Mouse (Mus musculus) MEL (cell line): ENCODE results near the gene Evc2.

ENCODE experiments used
- CHD1 ChIP-seq: IDR thresholded peaks from 2 replicates; pipeline ENCODE4 v1.6.1; 2012; ENCODE audit warnings: low read depth, mild to moderate bottlenecking, inconsistent platforms, low read length, improper control_type of control experiment
- CTCF ChIP-seq, 3 experiments: IDR thresholded peaks in 2 of 3; conservative IDR thresholded peaks in 1 of 3; 2 replicates each; pipeline ENCODE4 v1.5.1; 2011 to 2012; ENCODE audit warnings: low read length in 3 of 3, low read depth in 2 of 3, mild to moderate bottlenecking in 2 of 3, improper control_type of control experiment in 1 of 3, inconsistent platforms in 1 of 3, mixed read lengths in 1 of 3, moderate library complexity in 1 of 3; ENCODE audit not compliant: control insufficient read depth in 1 of 3, insufficient read depth in 1 of 3, poor library complexity in 1 of 3, severe bottlenecking in 1 of 3
- GATA1 ChIP-seq: IDR thresholded peaks from 2 replicates; pipeline ENCODE4 v1.6.1; 2011; ENCODE audit warnings: low read depth, low read length, improper control_type of control experiment
- MYC ChIP-seq: IDR thresholded peaks from 2 replicates; pipeline ENCODE4 v1.6.1; 2011; ENCODE audit warnings: low read depth, mild to moderate bottlenecking, low read length, improper control_type of control experiment, moderate library complexity
- POLR2A ChIP-seq, 2 experiments: IDR thresholded peaks; 2 replicates each; pipeline ENCODE4 v1.6.1; 2011 to 2012; ENCODE audit warnings: low read length in 2 of 2, mild to moderate bottlenecking in 2 of 2, control low read depth in 1 of 2, improper control_type of control experiment in 1 of 2, low read depth in 1 of 2, moderate library complexity in 1 of 2; ENCODE audit not compliant: control insufficient read depth in 1 of 2, insufficient read depth in 1 of 2, poor library complexity in 1 of 2
- RCOR1 ChIP-seq: IDR thresholded peaks from 2 replicates; pipeline ENCODE4 v1.6.1; 2012; ENCODE audit warnings: low read depth, mild to moderate bottlenecking, inconsistent platforms, low read length, improper control_type of control experiment
- SMC3 ChIP-seq: IDR thresholded peaks from 2 replicates; pipeline ENCODE4 v1.6.1; 2011; ENCODE audit warnings: low read depth, low read length, improper control_type of control experiment
- TAL1 ChIP-seq: IDR thresholded peaks from 2 replicates; pipeline ENCODE4 v1.6.1; 2012; ENCODE audit warnings: mild to moderate bottlenecking, inconsistent platforms, low read length, moderate library complexity, mixed read lengths
- ZNF384 ChIP-seq: IDR thresholded peaks from 2 replicates; pipeline ENCODE4 v1.6.1; 2012; ENCODE audit warnings: low read depth, mild to moderate bottlenecking, inconsistent platforms, low read length, improper control_type of control experiment

- no peak for TF ChIP-seq POLR2A (IDR thresholded peaks at IDR 0.05; ENCODE audit: control insufficient read depth in 1 of 2, insufficient read depth in 1 of 2, low read depth in 1 of 2, low read length in 2 of 2, poor library complexity in 1 of 2)
- TF ChIP-seq CTCF (IDR thresholded peaks at IDR 0.05 in 2 of 3, conservative IDR thresholded peaks at IDR 0.05 in 1 of 3; ENCODE audit: control insufficient read depth in 1 of 3, insufficient read depth in 1 of 3, low read depth in 2 of 3, low read length in 3 of 3, poor library complexity in 1 of 3, severe bottlenecking in 1 of 3), result no peak
- no peak for TF ChIP-seq MYC
- TF ChIP-seq SMC3, result no peak
- no peak for TF ChIP-seq CHD1
- no peak for TF ChIP-seq TAL1
- no peak for TF ChIP-seq ZNF384
- TF ChIP-seq GATA1, result no peak
- TF ChIP-seq RCOR1, result no peak
Measured at GRCm38 (mm10) chr5:37377376-37377775, 39.1 kb downstream of the Evc2 start.
